Mouse (Mus musculus) lung, postnatal 25 days (tissue): ENCODE results near the gene Cdkl1.

ENCODE experiments used
- DNase-seq: peaks from one replicate; pipeline ENCODE4 v3.0.0; 2022; ENCODE audit warnings: low spot score

Cdkl1 gene

DNA sequence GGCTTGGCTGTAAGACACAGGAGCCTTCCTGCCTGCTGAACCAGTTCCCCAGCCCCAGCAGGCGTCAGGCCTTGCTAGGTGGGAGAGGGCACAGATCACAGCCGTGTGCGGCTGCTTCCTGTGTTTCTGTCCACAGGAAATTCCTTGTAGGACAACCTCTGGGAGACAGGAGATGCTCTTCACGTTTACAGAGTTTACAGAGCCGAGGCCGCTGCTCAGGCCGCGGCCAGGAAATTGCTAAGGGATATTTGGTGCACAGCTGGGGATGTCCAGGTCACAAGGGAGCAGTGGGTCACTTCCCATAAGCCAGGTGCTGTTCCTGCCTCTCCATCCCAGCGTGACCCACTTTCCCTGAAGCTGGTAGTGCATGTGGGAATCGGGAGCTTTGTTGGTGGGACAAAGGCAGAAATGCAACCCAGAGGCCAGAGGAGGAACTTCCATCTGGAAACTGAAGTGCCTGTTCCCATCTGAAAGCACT lies 39.2 kb downstream of the Cdkl1 start:
- no peak for DNase-seq

DNA sequence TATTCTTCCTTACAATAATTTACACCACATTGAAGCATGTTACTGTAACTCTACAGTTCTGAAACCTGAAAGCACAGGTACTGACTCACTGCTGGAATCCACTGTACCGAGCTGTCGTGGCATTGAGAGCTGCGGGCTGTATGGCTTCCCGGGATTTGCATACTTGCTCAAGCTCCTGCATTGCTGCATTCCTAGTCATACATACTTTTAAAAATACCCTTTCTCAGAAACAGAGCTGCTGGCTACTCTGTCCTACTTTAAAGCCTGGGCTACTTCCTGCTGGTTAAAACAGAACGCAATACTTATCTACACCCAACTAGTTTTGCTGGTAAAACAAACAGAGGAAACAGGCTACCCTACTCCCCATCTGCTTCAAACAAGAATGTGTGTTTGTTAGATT lies 46.9 kb downstream of the Cdkl1 start:
- no peak for DNase-seq

GRCm38 (mm10) chr12:69741965-69742364 lies 49.1 kb downstream of the Cdkl1 start:
- no peak for DNase-seq

DNA sequence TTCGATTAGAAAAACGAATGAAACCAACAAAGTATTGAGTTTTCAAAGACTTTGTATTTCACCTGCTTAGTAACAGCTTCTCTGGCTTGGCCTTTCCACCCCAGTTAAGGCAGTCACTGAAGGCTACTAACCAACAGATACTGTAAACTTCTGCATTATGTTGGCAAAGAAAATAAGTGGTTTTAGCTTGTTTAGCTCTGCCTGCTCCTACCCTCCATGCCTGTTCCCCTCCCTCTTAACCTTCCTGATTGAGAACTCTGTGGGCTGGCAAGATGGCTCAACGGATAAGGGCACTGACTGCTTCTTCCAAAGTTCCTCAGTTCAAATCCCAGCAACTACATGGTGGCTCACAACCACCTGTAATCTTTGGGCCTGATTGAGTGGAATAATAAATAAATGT lies 57.1 kb downstream of the Cdkl1 start:
- no peak for DNase-seq

- DNase-seq: peak; percentile 60
Observed at GRCm38 (mm10) chr12:69733518-69733917, 57.5 kb downstream of the Cdkl1 start.

DNA sequence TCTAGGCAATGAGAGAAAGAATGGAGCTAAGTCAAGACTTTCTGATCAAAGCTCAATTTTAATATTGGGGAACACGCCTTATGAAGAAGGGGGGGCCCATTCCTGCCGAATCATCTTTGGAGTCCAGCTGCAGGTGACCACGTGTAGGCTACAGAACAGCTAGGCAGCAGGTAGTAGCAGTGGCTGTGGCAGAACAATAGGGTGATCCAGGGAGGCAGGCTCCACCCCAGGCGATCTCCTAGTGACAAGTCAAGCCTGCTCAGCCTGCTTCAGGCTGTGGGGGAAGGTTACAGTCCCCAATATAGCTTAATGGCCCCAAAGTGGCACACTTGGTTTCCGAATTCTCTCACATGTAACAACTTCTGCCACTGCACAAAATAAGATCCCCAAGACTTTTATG lies 58.8 kb downstream of the Cdkl1 start:
- DNase-seq: no peak

- DNase-seq: no peak
Observed at GRCm38 (mm10) chr12:69730306-69730705, 60.8 kb downstream of the Cdkl1 start.

DNA sequence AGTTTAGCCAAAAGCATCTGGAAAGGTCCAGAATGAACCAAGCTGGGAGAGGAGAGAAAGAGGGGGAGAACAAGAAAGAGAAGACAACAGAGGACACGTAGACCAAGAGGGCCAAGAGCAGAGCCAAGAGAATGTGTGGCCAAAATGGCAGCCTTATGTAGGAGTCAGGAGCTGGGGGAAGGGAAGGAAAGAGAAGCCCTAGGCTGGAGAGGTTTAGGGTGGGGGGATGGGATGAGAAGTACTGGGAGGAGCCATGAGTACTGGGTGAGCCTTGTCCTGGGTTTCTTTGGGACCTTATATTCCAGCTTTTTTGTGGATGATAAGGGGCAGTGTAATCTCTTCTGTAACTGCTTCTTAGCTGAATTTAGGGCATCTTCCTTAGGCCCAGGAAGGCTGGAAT lies 61.8 kb downstream of the Cdkl1 start:
- DNase-seq: no peak

- peak; percentile 97 for DNase-seq
Observed at GRCm38 (mm10) chr12:69724711-69725460, 66.2 kb downstream of the Cdkl1 start, which contains the start of the genes L2hgdh and Atp5s. TSS of gene L2hgdh (minus strand) at chr12:69724873. TSS of gene Atp5s (plus strand) at chr12:69724950.

- DNase-seq: no peak
Observed at GRCm38 (mm10) chr12:69724018-69724710, 66.9 kb downstream of the Cdkl1 start.

GRCm38 (mm10) chr12:69723376-69723775 lies 67.7 kb downstream of the Cdkl1 start:
- DNase-seq: no peak

DNA sequence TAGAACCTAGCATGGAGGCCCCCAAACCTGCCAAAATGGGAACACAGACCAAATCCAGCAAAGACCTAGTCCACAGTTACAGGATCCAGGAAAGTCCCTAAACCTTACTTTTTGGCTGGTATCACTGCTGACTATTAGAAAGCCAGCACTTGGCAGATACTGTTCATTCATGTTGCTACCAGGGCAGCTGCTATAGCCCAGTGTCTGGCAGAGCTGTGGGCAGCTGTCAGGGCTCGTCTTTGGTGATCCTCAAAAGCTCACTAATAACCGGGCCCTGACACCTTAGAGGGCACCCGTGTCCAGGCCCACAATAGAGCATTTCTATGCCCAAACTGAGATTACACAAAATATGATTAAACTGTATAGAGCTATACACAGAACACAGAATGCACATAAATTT lies 68.2 kb downstream of the Cdkl1 start:
- DNase-seq: no peak

DNA sequence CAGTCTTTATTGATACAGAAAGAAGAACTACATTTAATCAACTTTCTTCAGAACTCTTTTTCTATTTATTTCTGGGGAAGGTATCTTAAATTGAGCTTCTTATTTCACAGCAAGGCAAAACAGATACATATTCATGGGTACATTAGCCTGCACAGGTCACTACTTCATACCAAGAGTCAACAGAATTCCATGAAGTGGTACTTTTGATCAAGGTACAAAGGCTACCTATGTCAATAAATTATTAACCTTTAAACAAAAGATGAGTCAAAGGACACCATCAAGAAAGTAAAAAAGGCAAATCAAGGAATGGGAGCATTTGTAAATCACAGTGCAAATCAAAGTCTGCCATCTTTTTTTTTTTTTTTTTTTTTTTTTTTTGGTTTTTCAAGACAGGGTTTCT lies 77.4 kb downstream of the Cdkl1 start:
- DNase-seq: no peak

GRCm38 (mm10) chr12:69704799-69705458 lies 86.1 kb downstream of the Cdkl1 start:
- DNase-seq: no peak

DNA sequence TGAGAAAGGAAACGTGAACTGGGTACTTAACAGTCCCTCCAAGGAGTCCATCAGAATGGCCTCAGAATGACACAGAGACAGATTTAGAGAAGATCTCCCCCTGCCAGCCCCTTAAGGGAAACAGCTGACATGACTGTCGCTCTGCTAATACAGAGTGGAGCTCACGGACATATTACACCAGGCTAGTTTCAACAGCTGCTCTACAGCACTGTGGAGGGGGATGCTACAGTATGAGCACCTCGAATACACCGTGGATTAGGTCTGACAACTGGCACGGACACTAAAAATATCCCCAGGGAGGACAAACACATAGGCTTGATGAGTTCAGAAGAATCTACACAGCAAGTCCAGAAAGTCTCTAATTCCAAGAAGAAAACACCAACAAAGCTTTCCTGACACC lies 92.7 kb downstream of the Cdkl1 start:
- DNase-seq: no peak
